Mouse (Mus musculus): ENCODE data around the gene Usp32. TPM values are rescaled to one million over a fixed set of nuclear protein-coding genes. Genes with fewer than 3 reads are reported as not detected.

Gene Usp32
- polyA plus RNA-seq, 1 experiment from 2014 or later = 12.0 TPM

GRCm38 (mm10) chr11:85055561-85055960 is 84.4 kb downstream of the Usp32 start:
- WGBS (ENCODE audit: insufficient replicate concordance) = 78% methylated on average over 2 of the region's 2 CpGs
- ATAC-seq = no peak

GRCm38 (mm10) chr11:85039256-85039655 is 100.7 kb downstream of the Usp32 start:
- Histone ChIP-seq H3K4me3 (no peak overlapping the region), H3K4me1 (no peaks in the 10 kb centered on the region), H3K9me3 (replicated peaks) (no peaks in the 10 kb centered on the region), H3K27ac (no peak overlapping the region), H3K36me3 (peaks cover 81% of the 10 kb centered on the region), H3K4me2 (no peak overlapping the region), H3K27me3 (replicated peaks) (no peaks in the 10 kb centered on the region), H3K9ac (no peak overlapping the region)
- ATAC-seq = no peak
- 89% methylated on average over 3 of the region's 3 CpGs for WGBS (ENCODE audit: insufficient replicate concordance)

More at GRCm38 (mm10) chr11:85055561-85055960, 84.4 kb downstream of the Usp32 start:
- H3K9ac ChIP-seq = no peak overlapping the region
- H3K4me2 ChIP-seq = no peak overlapping the region
- no peak overlapping the region for H3K4me3 ChIP-seq
- H3K27ac ChIP-seq = no peak overlapping the region
- H3K36me3 ChIP-seq = peaks cover 61% of the 10 kb centered on the region
- H3K4me1 ChIP-seq = peaks cover 15% of the 10 kb centered on the region
- H3K27me3 ChIP-seq (replicated peaks) = no peaks in the 10 kb centered on the region
- no peaks in the 10 kb centered on the region for H3K9me3 ChIP-seq (replicated peaks)

GRCm38 (mm10) chr11:85013121-85013520 is 126.8 kb downstream of the Usp32 start:
- ATAC-seq = no peak
- peaks cover 93% of the 10 kb centered on the region for H3K36me3 ChIP-seq

GRCm38 (mm10) chr11:85003566-85003965 is 136.4 kb downstream of the Usp32 start:
- H3K4me2 ChIP-seq = no peak overlapping the region
- no peak for ATAC-seq
- no peak overlapping the region for H3K9ac ChIP-seq
- no peak overlapping the region for H3K4me3 ChIP-seq
- no peaks in the 10 kb centered on the region for H3K4me1 ChIP-seq
- H3K27me3 ChIP-seq (replicated peaks) = no peaks in the 10 kb centered on the region
- peaks cover 80% of the 10 kb centered on the region for H3K36me3 ChIP-seq
- no peaks in the 10 kb centered on the region for H3K9me3 ChIP-seq (replicated peaks)
- WGBS (ENCODE audit: insufficient replicate concordance) = 62% methylated on average over 3 of the region's 3 CpGs
- H3K27ac ChIP-seq = no peak overlapping the region

More at GRCm38 (mm10) chr11:85013121-85013520, 126.8 kb downstream of the Usp32 start:
- Histone ChIP-seq H3K4me2 (no peak overlapping the region), H3K4me1 (no peaks in the 10 kb centered on the region), H3K27ac (no peak overlapping the region), H3K9me3 (replicated peaks) (no peaks in the 10 kb centered on the region), H3K27me3 (replicated peaks) (no peaks in the 10 kb centered on the region), H3K9ac (no peak overlapping the region), H3K4me3 (no peak overlapping the region)

- Histone ChIP-seq H3K36me3 (peaks cover 75% of the 10 kb centered on the region), H3K9ac (no peak overlapping the region), H3K9me3 (replicated peaks) (no peaks in the 10 kb centered on the region), H3K27ac (no peak overlapping the region), H3K4me3 (no peak overlapping the region), H3K27me3 (replicated peaks) (no peaks in the 10 kb centered on the region), H3K4me1 (no peaks in the 10 kb centered on the region), H3K4me2 (no peak overlapping the region)
- ATAC-seq = no peak
- 97% methylated on average over 1 of the region's 1 CpGs for WGBS (ENCODE audit: insufficient replicate concordance)
These were observed 144.7 kb downstream of the Usp32 start for GRCm38 (mm10) chr11:84995241-84995640.

- WGBS (ENCODE audit: insufficient replicate concordance) = 83% methylated on average over 1 of the region's 1 CpGs
- H3K4me1 ChIP-seq = no peaks in the 10 kb centered on the region
- peaks cover 89% of the 10 kb centered on the region for H3K36me3 ChIP-seq
- H3K27me3 ChIP-seq (replicated peaks) = no peaks in the 10 kb centered on the region
- no peak overlapping the region for H3K4me2 ChIP-seq
- no peak overlapping the region for H3K27ac ChIP-seq
- no peaks in the 10 kb centered on the region for H3K9me3 ChIP-seq (replicated peaks)
- no peak for ATAC-seq
- H3K4me3 ChIP-seq = no peak overlapping the region
- H3K9ac ChIP-seq = no peak overlapping the region
These were observed 147.0 kb downstream of the Usp32 start for GRCm38 (mm10) chr11:84992996-84993395.

GRCm38 (mm10) chr11:84988341-84988919 is 151.5 kb downstream of the Usp32 start:
- H3K4me1 ChIP-seq = no peaks in the 10 kb centered on the region
- H3K27me3 ChIP-seq (replicated peaks) = no peaks in the 10 kb centered on the region
- no peak overlapping the region for H3K27ac ChIP-seq
- H3K9me3 ChIP-seq (replicated peaks) = no peaks in the 10 kb centered on the region
- WGBS (ENCODE audit: insufficient replicate concordance) = 83% methylated on average over 3 of the region's 3 CpGs
- no peak overlapping the region for H3K4me3 ChIP-seq
- ATAC-seq = no peak
- peaks cover 88% of the 10 kb centered on the region for H3K36me3 ChIP-seq
- H3K9ac ChIP-seq = no peak overlapping the region
- H3K4me2 ChIP-seq = no peak overlapping the region

- no peaks in the 10 kb centered on the region for H3K4me1 ChIP-seq
- no peak overlapping the region for H3K4me2 ChIP-seq
- ATAC-seq = no peak
- H3K9me3 ChIP-seq (replicated peaks) = no peaks in the 10 kb centered on the region
- H3K27me3 ChIP-seq (replicated peaks) = no peaks in the 10 kb centered on the region
- no peak overlapping the region for H3K9ac ChIP-seq
- WGBS (ENCODE audit: insufficient replicate concordance) = 78% methylated on average over 6 of the region's 6 CpGs
- H3K4me3 ChIP-seq = no peak overlapping the region
- no peak overlapping the region for H3K27ac ChIP-seq
- H3K36me3 ChIP-seq = peaks cover 62% of the 10 kb centered on the region
These were observed 154.5 kb downstream of the Usp32 start for GRCm38 (mm10) chr11:84985421-84985820.

- Histone ChIP-seq H3K9ac (no peak overlapping the region), H3K36me3 (peaks cover 20% of the 10 kb centered on the region), H3K9me3 (replicated peaks) (no peaks in the 10 kb centered on the region), H3K4me3 (no peak overlapping the region), H3K4me1 (0 out of 2 replicates have a peak, but pooled peaks cover 6% of the 10 kb centered on the region), H3K4me2 (no peak overlapping the region), H3K27me3 (replicated peaks) (0 out of 2 replicates have a peak, but pooled peaks cover 3% of the 10 kb centered on the region), H3K27ac (no peak overlapping the region)
- WGBS (ENCODE audit: insufficient replicate concordance) = 69% methylated on average over 2 of the region's 2 CpGs
- no peak for ATAC-seq
These were observed 159.3 kb downstream of the Usp32 start for GRCm38 (mm10) chr11:84980697-84981096.

- no peak for ATAC-seq
- 13% methylated on average over 1 of the region's 1 CpGs for WGBS (ENCODE audit: insufficient replicate concordance)
- H3K36me3 ChIP-seq = peaks cover 11% of the 10 kb centered on the region
- no peak overlapping the region for H3K9ac ChIP-seq
- no peak overlapping the region for H3K4me2 ChIP-seq
- no peaks in the 10 kb centered on the region for H3K9me3 ChIP-seq (replicated peaks)
- H3K4me3 ChIP-seq = no peak overlapping the region
- no peak overlapping the region for H3K27ac ChIP-seq
- H3K4me1 ChIP-seq = 0 out of 2 replicates have a peak, but pooled peaks cover 6% of the 10 kb centered on the region
- H3K27me3 ChIP-seq (replicated peaks) = 0 out of 2 replicates have a peak, but pooled peaks cover 3% of the 10 kb centered on the region
These were observed 160.6 kb downstream of the Usp32 start for GRCm38 (mm10) chr11:84979351-84979750.

GRCm38 (mm10) chr11:84978113-84978512 is 161.8 kb downstream of the Usp32 start:
- Histone ChIP-seq H3K27me3 (replicated peaks) (0 out of 2 replicates have a peak, but pooled peaks cover 3% of the 10 kb centered on the region), H3K36me3 (peaks cover under 1% of the 10 kb centered on the region; the same call in 1 of the 2 replicates), H3K9me3 (replicated peaks) (no peaks in the 10 kb centered on the region), H3K4me3 (no peak overlapping the region), H3K4me1 (0 out of 2 replicates have a peak, but pooled peaks cover 6% of the 10 kb centered on the region), H3K27ac (no peak overlapping the region), H3K9ac (no peak overlapping the region), H3K4me2 (no peak overlapping the region)
- 54% methylated on average over 2 of the region's 2 CpGs for WGBS (ENCODE audit: insufficient replicate concordance)
- ATAC-seq = no peak

- no peaks in the 10 kb centered on the region for H3K9me3 ChIP-seq (replicated peaks)
- ATAC-seq = no peak
- WGBS (ENCODE audit: insufficient replicate concordance) = 75% methylated on average over 3 of the region's 3 CpGs
- H3K4me1 ChIP-seq = 0 out of 2 replicates have a peak, but pooled peaks cover 6% of the 10 kb centered on the region
- no peak overlapping the region for H3K4me3 ChIP-seq
- H3K9ac ChIP-seq = no peak overlapping the region
- no peak overlapping the region for H3K4me2 ChIP-seq
- no peaks in the 10 kb centered on the region for H3K36me3 ChIP-seq
- no peak overlapping the region for H3K27ac ChIP-seq
- H3K27me3 ChIP-seq (replicated peaks) = 0 out of 2 replicates have a peak, but pooled peaks cover 3% of the 10 kb centered on the region
These were observed 162.5 kb downstream of the Usp32 start for GRCm38 (mm10) chr11:84977385-84977952.

Data from liver, embryonic 12.5 days (tissue).